Mouse (Mus musculus) midbrain, embryonic 16.5 days (tissue): Measurements from ENCODE around the gene Tmem141. TPM values are rescaled to one million over a fixed set of nuclear protein-coding genes. Genes with fewer than 3 reads are reported as not detected.

ENCODE experiments used
- ATAC-seq: fragments of 200-750 bp; cut with Nextera tagmentation; 2 replicates; pipeline ENCODE4 v1.8.0; 2017; ENCODE audit warnings: moderate TSS enrichment
- H3K27ac ChIP-seq: fragments of 300-500 bp; sonication (generic); 2 replicates; pipeline ENCODE4 v1.5.1; 2014; ENCODE audit warnings: mild to moderate bottlenecking, low read length, mixed read lengths
- H3K27me3 ChIP-seq: fragments of 300-500 bp; sonication (generic); 2 replicates; pipeline ENCODE4 v1.6.1; 2014; ENCODE audit warnings: low read depth, low read length, mixed read lengths; ENCODE audit not compliant: control insufficient read depth, insufficient read depth
- H3K36me3 ChIP-seq: fragments of 300-500 bp; sonication (generic); 2 replicates; pipeline ENCODE4 v1.6.1; 2014; ENCODE audit warnings: mild to moderate bottlenecking, low read length, moderate library complexity, mixed read lengths; ENCODE audit not compliant: control insufficient read depth, insufficient read depth
- H3K4me1 ChIP-seq: fragments of 300-500 bp; sonication (generic); 2 replicates; pipeline ENCODE4 v1.6.1; 2014; ENCODE audit warnings: mild to moderate bottlenecking, low read length, mixed read lengths; ENCODE audit not compliant: control insufficient read depth, insufficient read depth
- H3K4me2 ChIP-seq: fragments of 300-500 bp; sonication (generic); 2 replicates; pipeline ENCODE4 v1.6.1; 2014; ENCODE audit warnings: mild to moderate bottlenecking, low read length, mixed read lengths
- H3K4me3 ChIP-seq: fragments of 300-500 bp; sonication (generic); 2 replicates; pipeline ENCODE4 v1.5.1; 2014; ENCODE audit warnings: low read depth, mild to moderate bottlenecking, low read length, moderate library complexity, mixed read lengths
- H3K9ac ChIP-seq: fragments of 300-500 bp; sonication (generic); 2 replicates; pipeline ENCODE4 v1.6.1; 2014; ENCODE audit warnings: low read depth, low read length, mixed read lengths
- H3K9me3 ChIP-seq: fragments of 300-500 bp; sonication (generic); replicated peaks from 2 replicates; pipeline ENCODE4 v1.6.1; 2014; ENCODE audit warnings: mild to moderate bottlenecking, low read length, mixed read lengths; ENCODE audit not compliant: control insufficient read depth, poor library complexity, severe bottlenecking
- WGBS: fragments of 180-500 bp; shearing (Covaris S2); extraction: QIAGEN DNeasy Blood & Tissue Kit; methylation state at CpG from one replicate; pipeline ENCODE4 v1.1.7; 2014; 5-methylcytosine and 5-hydroxymethylcytosine counted together
- polyA plus RNA-seq: library from polyadenylated mRNA; unstranded; fragments of >200 nt; fragmentation: Nextera tagmentation; extraction: Ambion mirVana; gene quantifications from 2 replicates; pipeline ENCODE4 v1.2.1, GENCODE M21; 2015

The Tmem141 gene
- polyA plus RNA-seq, 1 experiment from 2014 or later: 67.2 TPM

GRCm38 (mm10) chr2:25596765-25597510, 24.9 kb downstream of the Tmem141 start:
- Histone ChIP-seq H3K4me3 (no peak overlapping the region), H3K9ac (no peak overlapping the region), H3K36me3 (peaks cover 69% of the 10 kb centered on the region), H3K27me3 (no peaks in the 10 kb centered on the region), H3K9me3 (no peaks in the 10 kb centered on the region), H3K4me1 (no peaks in the 10 kb centered on the region), H3K27ac (no peak overlapping the region), H3K4me2 (no peak overlapping the region)
- 97% methylated on average over 5 of the region's 5 CpGs for WGBS
- no peak for ATAC-seq

GRCm38 (mm10) chr2:25591863-25592262, 29.9 kb downstream of the Tmem141 start:
- H3K27ac ChIP-seq: no peak overlapping the region
- H3K36me3 ChIP-seq: peaks cover 46% of the 10 kb centered on the region
- 83% methylated on average over 2 of the region's 2 CpGs for WGBS
- no peak overlapping the region for H3K4me3 ChIP-seq
- ATAC-seq: no peak
- H3K9me3 ChIP-seq: no peaks in the 10 kb centered on the region
- H3K4me2 ChIP-seq: no peak overlapping the region
- H3K4me1 ChIP-seq: no peaks in the 10 kb centered on the region
- H3K9ac ChIP-seq: no peak overlapping the region
- no peaks in the 10 kb centered on the region for H3K27me3 ChIP-seq

GRCm38 (mm10) chr2:25588227-25588907, 33.4 kb downstream of the Tmem141 start:
- Histone ChIP-seq H3K27ac (no peak overlapping the region), H3K9ac (no peak overlapping the region), H3K27me3 (no peaks in the 10 kb centered on the region), H3K4me2 (no peak overlapping the region), H3K36me3 (peaks cover 39% of the 10 kb centered on the region), H3K4me1 (no peaks in the 10 kb centered on the region), H3K9me3 (no peaks in the 10 kb centered on the region), H3K4me3 (no peak overlapping the region)
- no peak for ATAC-seq
- 95% methylated on average over 8 of the region's 8 CpGs for WGBS

GRCm38 (mm10) chr2:25587290-25587689, 34.5 kb downstream of the Tmem141 start:
- whole genome bisulfite sequencing: 93% methylated on average over 8 of the region's 8 CpGs
- no peak for ATAC-seq
- Histone ChIP-seq H3K4me3 (no peak overlapping the region), H3K4me2 (no peak overlapping the region), H3K4me1 (peaks cover 6% of the 10 kb centered on the region), H3K27ac (no peak overlapping the region), H3K27me3 (no peaks in the 10 kb centered on the region), H3K9me3 (no peaks in the 10 kb centered on the region), H3K36me3 (peaks cover 29% of the 10 kb centered on the region), H3K9ac (no peak overlapping the region)

- Histone ChIP-seq H3K27me3 (peaks cover 1% of the 10 kb centered on the region), H3K9me3 (no peaks in the 10 kb centered on the region), H3K4me1 (peaks cover 18% of the 10 kb centered on the region), H3K36me3 (peaks cover 16% of the 10 kb centered on the region; the same call in 1 of the 2 replicates), H3K4me2 (no peak overlapping the region), H3K9ac (no peak overlapping the region), H3K27ac (no peak overlapping the region), H3K4me3 (no peak overlapping the region)
- ATAC-seq: no peak
- 83% methylated on average over 3 of the region's 3 CpGs for WGBS
Measured at GRCm38 (mm10) chr2:25585601-25586000, 36.2 kb downstream of the Tmem141 start.

- WGBS: 83% methylated on average over 4 of the region's 4 CpGs
- no peak overlapping the region for H3K4me2 ChIP-seq
- H3K9me3 ChIP-seq: no peaks in the 10 kb centered on the region
- peaks cover 25% of the 10 kb centered on the region for H3K4me1 ChIP-seq
- peaks cover 9% of the 10 kb centered on the region for H3K27me3 ChIP-seq
- no peak for ATAC-seq
- H3K4me3 ChIP-seq: no peak overlapping the region
- H3K27ac ChIP-seq: no peak overlapping the region
- H3K36me3 ChIP-seq: peaks cover 16% of the 10 kb centered on the region; the same call in 1 of the 2 replicates
- H3K9ac ChIP-seq: no peak overlapping the region
Measured at GRCm38 (mm10) chr2:25584856-25585255, 36.9 kb downstream of the Tmem141 start.

GRCm38 (mm10) chr2:25584152-25584551, 37.7 kb downstream of the Tmem141 start:
- no peak for ATAC-seq
- H3K27me3 ChIP-seq: peaks cover 16% of the 10 kb centered on the region
- H3K27ac ChIP-seq: no peak overlapping the region
- H3K4me1 ChIP-seq: peaks cover 30% of the 10 kb centered on the region
- no peak overlapping the region for H3K9ac ChIP-seq
- H3K4me3 ChIP-seq: no peak overlapping the region
- no peaks in the 10 kb centered on the region for H3K9me3 ChIP-seq
- H3K4me2 ChIP-seq: no peak overlapping the region
- 91% methylated on average over 3 of the region's 3 CpGs for WGBS
- peaks cover 16% of the 10 kb centered on the region; the same call in 1 of the 2 replicates for H3K36me3 ChIP-seq

- Histone ChIP-seq H3K4me3 (no peak overlapping the region), H3K27me3 (peaks cover 22% of the 10 kb centered on the region), H3K9ac (no peak overlapping the region), H3K9me3 (no peaks in the 10 kb centered on the region), H3K27ac (no peak overlapping the region), H3K4me2 (no peak overlapping the region), H3K4me1 (peaks cover 30% of the 10 kb centered on the region), H3K36me3 (peaks cover 21% of the 10 kb centered on the region; the same call in 1 of the 2 replicates)
- WGBS: 71% methylated on average over 4 of the region's 4 CpGs
- no peak for ATAC-seq
Measured at GRCm38 (mm10) chr2:25583571-25583970, 38.2 kb downstream of the Tmem141 start.

GRCm38 (mm10) chr2:25583120-25583481, 38.7 kb downstream of the Tmem141 start:
- Histone ChIP-seq H3K27me3 (peaks cover 26% of the 10 kb centered on the region), H3K4me3 (no peak overlapping the region), H3K9me3 (no peaks in the 10 kb centered on the region), H3K36me3 (peaks cover 22% of the 10 kb centered on the region; the same call in 1 of the 2 replicates), H3K27ac (no peak overlapping the region), H3K4me2 (no peak overlapping the region), H3K4me1 (peaks cover 32% of the 10 kb centered on the region), H3K9ac (no peak overlapping the region)
- 81% methylated on average over 6 of the region's 6 CpGs for WGBS
- ATAC-seq: no peak
